Mouse (Mus musculus): ENCODE data around the gene Ocln. TPM values are rescaled to one million over a fixed set of nuclear protein-coding genes. Genes with fewer than 3 reads are reported as not detected.

Ocln gene
- not detected in 2 replicates for total RNA-seq (2017)

GRCm38 (mm10) chr13:100552369-100553041, at the start of gene Ocln:
TSS of gene Ocln (minus strand) at chr13:100552718.
- ATAC-seq (replicated peaks; ENCODE audit: low read depth, poor library complexity, severe bottlenecking): peak; percentile 33; the same call in 1 of the 2 replicates

GRCm38 (mm10) chr13:100601034-100601433, 48.5 kb upstream of the Ocln start:
- ATAC-seq (replicated peaks; ENCODE audit: low read depth, poor library complexity, severe bottlenecking): no peak

- ATAC-seq (replicated peaks; ENCODE audit: low read depth, poor library complexity, severe bottlenecking): no peak
Measured at GRCm38 (mm10) chr13:100600317-100600716, 47.8 kb upstream of the Ocln start.

- ATAC-seq (replicated peaks; ENCODE audit: low read depth, poor library complexity, severe bottlenecking): no peak
Measured at GRCm38 (mm10) chr13:100597284-100597683, 44.8 kb upstream of the Ocln start.

GRCm38 (mm10) chr13:100595552-100595885, 43.0 kb upstream of the Ocln start:
- ATAC-seq (replicated peaks; ENCODE audit: low read depth, poor library complexity, severe bottlenecking): no peak

- ATAC-seq (replicated peaks; ENCODE audit: low read depth, poor library complexity, severe bottlenecking): no peak
Measured at GRCm38 (mm10) chr13:100594838-100595551, 42.5 kb upstream of the Ocln start.

GRCm38 (mm10) chr13:100594041-100594792, 41.7 kb upstream of the Ocln start:
- ATAC-seq (replicated peaks; ENCODE audit: low read depth, poor library complexity, severe bottlenecking): peak; percentile 93

- 0 out of 2 replicates have a peak, but pooled peaks have one; percentile 45 for ATAC-seq (replicated peaks; ENCODE audit: low read depth, poor library complexity, severe bottlenecking)
Measured at GRCm38 (mm10) chr13:100588646-100589045, 36.1 kb upstream of the Ocln start.

GRCm38 (mm10) chr13:100582144-100582543, 29.6 kb upstream of the Ocln start:
- ATAC-seq (replicated peaks; ENCODE audit: low read depth, poor library complexity, severe bottlenecking): no peak

- ATAC-seq (replicated peaks; ENCODE audit: low read depth, poor library complexity, severe bottlenecking): no peak
Measured at GRCm38 (mm10) chr13:100581701-100582100, 29.2 kb upstream of the Ocln start.

- ATAC-seq (replicated peaks; ENCODE audit: low read depth, poor library complexity, severe bottlenecking): no peak
Measured at GRCm38 (mm10) chr13:100579951-100580350, 27.4 kb upstream of the Ocln start.

GRCm38 (mm10) chr13:100579220-100579619, 26.7 kb upstream of the Ocln start:
- ATAC-seq (replicated peaks; ENCODE audit: low read depth, poor library complexity, severe bottlenecking): no peak

GRCm38 (mm10) chr13:100575950-100576349, 23.4 kb upstream of the Ocln start:
- ATAC-seq (replicated peaks; ENCODE audit: low read depth, poor library complexity, severe bottlenecking): peak; percentile 95

GRCm38 (mm10) chr13:100570713-100571112, 18.2 kb upstream of the Ocln start:
- peak; percentile 71; the same call in 1 of the 2 replicates for ATAC-seq (replicated peaks; ENCODE audit: low read depth, poor library complexity, severe bottlenecking)

GRCm38 (mm10) chr13:100568359-100568758, 15.8 kb upstream of the Ocln start:
- ATAC-seq (replicated peaks; ENCODE audit: low read depth, poor library complexity, severe bottlenecking): no peak

GRCm38 (mm10) chr13:100559449-100559848, 6.9 kb upstream of the Ocln start:
- ATAC-seq (replicated peaks; ENCODE audit: low read depth, poor library complexity, severe bottlenecking): no peak

GRCm38 (mm10) chr13:100557011-100557410, 4.5 kb upstream of the Ocln start:
- no peak for ATAC-seq (replicated peaks; ENCODE audit: low read depth, poor library complexity, severe bottlenecking)

- 0 out of 2 replicates have a peak, but pooled peaks have one; percentile 31 for ATAC-seq (replicated peaks; ENCODE audit: low read depth, poor library complexity, severe bottlenecking)
Measured at GRCm38 (mm10) chr13:100553042-100553437, 522 bp upstream of the Ocln start.

GRCm38 (mm10) chr13:100552009-100552368, 529 bp downstream of the Ocln start:
- ATAC-seq (replicated peaks; ENCODE audit: low read depth, poor library complexity, severe bottlenecking): peak; percentile 42

- ATAC-seq (replicated peaks; ENCODE audit: low read depth, poor library complexity, severe bottlenecking): peak; percentile 52
Measured at GRCm38 (mm10) chr13:100551371-100552008, 1.0 kb downstream of the Ocln start.
